Mouse (Mus musculus): ENCODE data around the gene Snx29.

Snx29 gene

DNA sequence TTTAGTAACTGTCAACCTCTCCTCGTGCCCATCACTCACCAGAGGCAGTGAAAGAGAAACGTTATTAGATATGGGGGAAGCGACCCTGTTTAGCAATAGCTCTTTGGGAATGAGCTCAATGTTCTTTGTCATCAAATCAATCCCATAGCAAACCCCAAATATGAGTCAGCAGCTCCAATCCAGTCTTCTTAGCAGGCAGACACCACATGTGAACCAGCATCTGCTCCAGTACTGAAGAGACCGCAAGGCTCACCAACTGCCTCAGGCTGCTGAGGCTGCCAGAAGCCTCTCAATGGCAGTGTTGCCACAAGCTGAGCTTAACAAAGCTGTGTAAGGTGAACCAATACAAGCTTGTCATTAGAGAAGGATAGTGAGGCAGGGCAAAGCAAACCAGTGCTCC lies 177.4 kb downstream of the Snx29 start:
- peaks cover 6% of the 10 kb centered on the region; the same call in 1 of the 2 replicates for H3K4me1 ChIP-seq (replicated peaks; ENCODE audit: low read depth, low read length)
- no peaks in the 10 kb centered on the region for H3K36me3 ChIP-seq (ENCODE audit: insufficient read depth, low read length)
- H3K4me3 ChIP-seq (replicated peaks; ENCODE audit: low read length) = no peak overlapping the region
- H3K9me3 ChIP-seq (ENCODE audit: low read length) = no peaks in the 10 kb centered on the region
- H3K27me3 ChIP-seq (ENCODE audit: insufficient read depth, low read length) = no peaks in the 10 kb centered on the region
- TF ChIP-seq POU5F1 (IDR thresholded peaks at IDR 0.05; ENCODE audit: borderline replicate concordance, low read length) (no peak), NANOG (IDR thresholded peaks at IDR 0.05; ENCODE audit: borderline replicate concordance, low read length) (no peak), CTCF (conservative IDR thresholded peaks at IDR 0.05; ENCODE audit: low read length) (no peak)

DNA sequence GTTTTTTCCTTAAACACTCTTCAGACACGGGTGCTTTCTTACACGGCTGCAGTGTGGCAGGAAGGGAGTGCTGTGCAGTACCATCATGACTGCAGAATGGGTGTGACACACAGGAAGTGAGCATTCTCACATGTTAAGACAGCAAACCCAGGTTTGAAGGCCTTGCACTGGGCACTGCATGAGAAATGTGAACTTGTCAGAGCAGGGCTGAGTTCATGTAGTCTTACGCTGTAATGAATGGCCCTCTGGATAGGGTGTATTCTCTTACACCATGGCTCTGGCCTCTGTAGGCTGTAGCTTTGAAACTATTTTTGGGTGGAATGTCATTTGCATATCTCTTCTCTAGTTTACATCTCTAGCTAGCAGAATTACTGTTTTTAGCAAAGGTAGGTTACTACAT lies 178.4 kb downstream of the Snx29 start:
- Histone ChIP-seq H3K9me3 (ENCODE audit: low read length) (no peaks in the 10 kb centered on the region), H3K27me3 (ENCODE audit: insufficient read depth, low read length) (no peaks in the 10 kb centered on the region)
- TF ChIP-seq CTCF (conservative IDR thresholded peaks at IDR 0.05; ENCODE audit: low read length) (no peak), NANOG (IDR thresholded peaks at IDR 0.05; ENCODE audit: borderline replicate concordance, low read length) (no peak), POU5F1 (IDR thresholded peaks at IDR 0.05; ENCODE audit: borderline replicate concordance, low read length) (no peak)

DNA sequence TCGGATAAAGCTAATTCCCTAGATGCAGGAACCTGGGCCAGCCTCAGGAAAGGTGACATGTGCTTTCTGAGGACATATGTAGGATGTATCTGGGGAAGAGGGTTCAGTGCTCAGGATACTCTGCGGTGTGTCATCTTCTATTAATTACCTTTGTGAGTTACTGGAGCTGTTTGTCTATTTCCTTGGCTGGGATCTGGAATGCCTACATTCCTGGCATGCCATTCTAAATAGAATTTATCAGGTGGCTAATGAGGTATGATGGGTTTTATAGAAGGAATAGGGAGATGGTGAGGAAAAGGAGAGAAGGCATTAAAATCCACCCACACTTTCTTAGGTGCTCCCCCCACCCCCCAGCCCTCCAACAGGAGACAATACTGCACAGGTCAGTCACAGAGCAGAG lies 178.9 kb downstream of the Snx29 start:
- H3K27me3 ChIP-seq (ENCODE audit: insufficient read depth, low read length) = no peaks in the 10 kb centered on the region
- no peaks in the 10 kb centered on the region for H3K9me3 ChIP-seq (ENCODE audit: low read length)
- H3K36me3 ChIP-seq (ENCODE audit: insufficient read depth, low read length) = no peaks in the 10 kb centered on the region
- no peak overlapping the region for H3K4me3 ChIP-seq (replicated peaks; ENCODE audit: low read length)
- TF ChIP-seq CTCF (conservative IDR thresholded peaks at IDR 0.05; ENCODE audit: low read length) = no peak
- TF ChIP-seq NANOG (IDR thresholded peaks at IDR 0.05; ENCODE audit: borderline replicate concordance, low read length) = no peak
- TF ChIP-seq POU5F1 (IDR thresholded peaks at IDR 0.05; ENCODE audit: borderline replicate concordance, low read length) = no peak
- H3K4me1 ChIP-seq (replicated peaks; ENCODE audit: low read depth, low read length) = peaks cover 16% of the 10 kb centered on the region

More for the DNA sequence above, 178.4 kb downstream of the Snx29 start:
- Histone ChIP-seq H3K4me3 (replicated peaks; ENCODE audit: low read length) (no peak overlapping the region), H3K4me1 (replicated peaks; ENCODE audit: low read depth, low read length) (peaks cover 16% of the 10 kb centered on the region), H3K36me3 (ENCODE audit: insufficient read depth, low read length) (no peaks in the 10 kb centered on the region)

DNA sequence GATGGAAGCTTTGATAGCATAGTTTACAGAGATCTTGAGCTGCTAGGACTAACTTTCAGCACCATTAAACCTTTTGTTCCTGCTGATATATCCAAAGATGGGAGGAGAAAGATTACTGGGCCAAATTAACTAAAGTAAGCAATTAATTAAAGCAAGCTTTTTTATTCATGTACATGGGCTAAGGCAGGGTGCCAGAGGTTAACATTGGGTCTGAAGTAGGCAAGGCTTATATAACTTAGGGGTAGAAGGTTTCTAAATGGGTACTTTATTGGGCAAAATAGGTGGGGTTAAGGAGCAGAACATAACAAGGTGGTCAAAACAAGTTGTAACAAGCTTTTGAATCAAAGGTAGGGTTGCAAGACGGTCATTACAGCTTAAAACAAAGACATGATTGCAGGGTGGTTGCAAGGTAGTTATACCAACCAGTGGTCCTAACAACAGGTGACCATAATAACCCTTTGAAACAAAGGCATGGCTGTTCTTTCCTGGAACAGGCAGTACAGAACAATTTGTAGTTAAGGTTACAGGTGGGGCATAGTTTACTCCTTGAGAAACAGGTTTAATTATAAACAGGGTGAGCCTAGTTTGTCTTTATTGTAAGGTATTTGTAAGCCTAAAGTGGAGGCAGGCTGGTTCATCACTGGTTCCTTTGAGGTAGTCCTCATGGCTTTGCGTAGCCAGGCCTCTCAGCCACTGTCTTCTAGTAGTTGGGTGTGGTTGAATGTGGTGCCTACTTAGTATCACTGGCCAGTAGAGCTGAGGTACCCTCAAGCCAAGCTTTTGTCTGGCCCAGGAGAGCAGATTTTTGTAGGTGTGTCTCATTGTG lies 182.2 kb downstream of the Snx29 start:
- Histone ChIP-seq H3K4me1 (replicated peaks; ENCODE audit: low read depth, low read length) (peaks cover 16% of the 10 kb centered on the region), H3K9me3 (ENCODE audit: low read length) (no peaks in the 10 kb centered on the region), H3K27me3 (ENCODE audit: insufficient read depth, low read length) (no peaks in the 10 kb centered on the region), H3K4me3 (replicated peaks; ENCODE audit: low read length) (no peak overlapping the region), H3K36me3 (ENCODE audit: insufficient read depth, low read length) (no peaks in the 10 kb centered on the region)
- TF ChIP-seq NANOG (IDR thresholded peaks at IDR 0.05; ENCODE audit: borderline replicate concordance, low read length) (no peak), POU5F1 (IDR thresholded peaks at IDR 0.05; ENCODE audit: borderline replicate concordance, low read length) (no peak), CTCF (conservative IDR thresholded peaks at IDR 0.05; ENCODE audit: low read length) (no peak)

DNA sequence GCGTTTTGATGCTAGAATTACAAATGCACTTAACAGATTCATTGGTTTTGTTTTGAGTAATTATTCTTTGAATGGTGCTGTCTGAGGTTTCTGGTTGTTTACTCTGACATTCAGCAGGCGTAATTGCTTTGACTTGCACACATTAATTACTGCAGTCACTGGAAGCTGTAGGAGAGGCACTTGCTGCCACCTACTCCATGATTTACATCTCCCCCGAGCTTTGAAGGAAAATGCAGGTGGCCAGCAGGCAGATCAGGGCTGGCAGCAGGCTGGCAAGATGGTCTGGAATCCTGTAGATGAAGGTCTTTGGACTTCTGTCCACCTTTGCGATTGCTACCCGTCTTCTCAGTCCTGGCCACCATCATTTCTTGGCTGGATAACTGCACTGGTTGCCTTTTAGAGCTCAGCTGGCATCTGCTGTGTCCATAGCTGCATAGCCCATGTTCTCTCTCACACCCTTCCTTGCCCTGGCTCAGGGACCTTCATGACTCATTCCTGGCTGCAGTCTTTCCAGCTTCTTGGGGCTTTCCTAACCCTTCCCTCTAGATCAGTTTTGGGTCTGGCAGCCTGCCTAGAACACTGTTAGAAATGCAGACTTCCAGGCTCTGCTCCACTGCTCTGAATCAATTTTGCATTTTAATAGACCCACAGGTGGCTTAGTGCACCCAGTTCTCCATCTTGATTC lies 182.9 kb downstream of the Snx29 start:
- Histone ChIP-seq H3K4me3 (replicated peaks; ENCODE audit: low read length) (no peak overlapping the region), H3K27me3 (ENCODE audit: insufficient read depth, low read length) (no peaks in the 10 kb centered on the region), H3K4me1 (replicated peaks; ENCODE audit: low read depth, low read length) (peaks cover 16% of the 10 kb centered on the region), H3K36me3 (ENCODE audit: insufficient read depth, low read length) (no peaks in the 10 kb centered on the region), H3K9me3 (ENCODE audit: low read length) (no peaks in the 10 kb centered on the region)
- TF ChIP-seq NANOG (IDR thresholded peaks at IDR 0.05; ENCODE audit: borderline replicate concordance, low read length) (no peak), POU5F1 (IDR thresholded peaks at IDR 0.05; ENCODE audit: borderline replicate concordance, low read length) (no peak), CTCF (conservative IDR thresholded peaks at IDR 0.05; ENCODE audit: low read length) (no peak)

DNA sequence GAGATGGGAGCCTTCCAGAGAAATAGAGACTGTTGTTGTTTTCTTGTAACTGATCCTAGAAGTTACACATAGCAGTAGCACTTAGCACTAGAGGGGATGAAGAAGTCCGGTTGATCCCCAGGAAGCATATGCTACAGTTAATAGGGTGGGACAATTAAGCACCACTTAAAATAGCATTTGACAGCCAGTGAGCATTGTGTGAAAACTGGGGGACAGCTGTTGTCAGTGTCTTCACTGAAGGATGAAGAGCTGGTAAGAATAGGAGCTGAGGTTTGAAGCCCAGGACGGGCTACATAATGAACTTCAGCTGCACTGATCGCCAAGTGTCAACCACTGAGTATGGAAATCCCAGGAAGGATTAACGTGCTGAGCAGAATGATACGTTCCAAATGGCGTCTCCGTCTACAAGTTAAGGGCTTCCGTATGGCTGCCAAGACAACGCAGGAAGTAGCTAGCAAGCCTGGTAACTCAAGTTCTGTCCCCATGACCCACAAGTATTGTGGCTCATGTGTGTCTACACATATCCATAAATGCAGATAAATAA lies 184.6 kb downstream of the Snx29 start:
- no peaks in the 10 kb centered on the region for H3K36me3 ChIP-seq (ENCODE audit: insufficient read depth, low read length)
- no peak overlapping the region for H3K4me3 ChIP-seq (replicated peaks; ENCODE audit: low read length)
- H3K27me3 ChIP-seq (ENCODE audit: insufficient read depth, low read length) = no peaks in the 10 kb centered on the region
- H3K4me1 ChIP-seq (replicated peaks; ENCODE audit: low read depth, low read length) = peaks cover 10% of the 10 kb centered on the region
- no peaks in the 10 kb centered on the region; the same call in 1 of the 2 replicates for H3K9me3 ChIP-seq (ENCODE audit: low read length)
- TF ChIP-seq NANOG (IDR thresholded peaks at IDR 0.05; ENCODE audit: borderline replicate concordance, low read length) (no peak), POU5F1 (IDR thresholded peaks at IDR 0.05; ENCODE audit: borderline replicate concordance, low read length) (no peak), CTCF (conservative IDR thresholded peaks at IDR 0.05; ENCODE audit: low read length) (no peak)

DNA sequence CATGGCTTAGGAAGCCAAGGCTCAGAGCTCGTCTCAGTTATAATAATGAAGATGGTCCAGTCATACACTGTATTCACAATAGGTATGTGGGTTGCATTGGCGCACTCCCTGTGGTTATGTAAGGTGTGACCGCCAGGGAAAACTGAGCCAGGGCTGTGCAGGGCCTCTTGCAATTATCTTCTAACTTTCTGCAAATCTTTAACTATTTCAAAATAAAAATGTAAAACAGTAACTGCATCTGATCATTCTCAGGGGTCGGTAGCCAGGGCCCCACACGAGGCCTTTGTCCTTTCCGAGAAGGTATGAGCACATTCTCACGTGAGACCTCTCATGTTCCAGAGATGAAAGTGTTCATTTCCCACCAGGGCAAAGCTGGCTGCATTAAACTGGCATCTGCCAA lies 185.6 kb downstream of the Snx29 start:
- H3K4me1 ChIP-seq (replicated peaks; ENCODE audit: low read depth, low read length) = peaks cover 10% of the 10 kb centered on the region
- TF ChIP-seq CTCF (conservative IDR thresholded peaks at IDR 0.05; ENCODE audit: low read length) = no peak
- no peak for TF ChIP-seq NANOG (IDR thresholded peaks at IDR 0.05; ENCODE audit: borderline replicate concordance, low read length)
- H3K36me3 ChIP-seq (ENCODE audit: insufficient read depth, low read length) = 0 out of 2 replicates have a peak, but pooled peaks cover 4% of the 10 kb centered on the region
- no peaks in the 10 kb centered on the region for H3K27me3 ChIP-seq (ENCODE audit: insufficient read depth, low read length)
- no peaks in the 10 kb centered on the region; the same call in 1 of the 2 replicates for H3K9me3 ChIP-seq (ENCODE audit: low read length)
- H3K4me3 ChIP-seq (replicated peaks; ENCODE audit: low read length) = no peak overlapping the region

DNA sequence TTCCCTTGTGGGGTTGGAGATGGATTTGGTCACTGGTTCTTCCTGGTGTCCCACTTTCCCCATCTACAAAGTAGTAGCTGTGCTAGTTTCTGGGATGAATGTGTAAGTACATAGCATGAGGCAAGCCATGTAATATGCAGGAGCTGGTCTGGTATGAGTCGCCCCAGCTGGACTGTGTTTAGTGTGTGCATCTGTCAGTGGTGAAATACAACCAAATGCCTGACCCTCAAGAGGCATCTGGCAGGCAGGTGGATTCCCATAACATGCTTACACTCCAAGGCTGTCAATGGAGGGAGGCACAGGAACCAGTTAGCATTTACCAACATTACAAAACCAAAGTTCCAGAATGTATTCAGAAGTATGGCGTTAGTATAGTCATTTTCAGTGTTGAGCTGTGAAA lies 187.7 kb downstream of the Snx29 start:
- Histone ChIP-seq H3K9me3 (ENCODE audit: low read length) (no peaks in the 10 kb centered on the region; the same call in 1 of the 2 replicates), H3K36me3 (ENCODE audit: insufficient read depth, low read length) (0 out of 2 replicates have a peak, but pooled peaks cover 5% of the 10 kb centered on the region), H3K4me1 (replicated peaks; ENCODE audit: low read depth, low read length) (peaks cover 8% of the 10 kb centered on the region), H3K27me3 (ENCODE audit: insufficient read depth, low read length) (no peaks in the 10 kb centered on the region), H3K4me3 (replicated peaks; ENCODE audit: low read length) (no peak overlapping the region)
- TF ChIP-seq CTCF (conservative IDR thresholded peaks at IDR 0.05; ENCODE audit: low read length) (no peak), POU5F1 (IDR thresholded peaks at IDR 0.05; ENCODE audit: borderline replicate concordance, low read length) (no peak), NANOG (IDR thresholded peaks at IDR 0.05; ENCODE audit: borderline replicate concordance, low read length) (no peak)

Measured in E14TG2a.4 (cell line).